Mouse (Mus musculus) E14TG2a.4 (cell line): ENCODE data around the gene Rbms3.

Experiments used
- CTCF ChIP-seq: conservative IDR thresholded peaks from 2 replicates; pipeline ENCODE4 v1.5.1; 2014; ENCODE audit warnings: low read length
- POU5F1 ChIP-seq: IDR thresholded peaks from 2 replicates; pipeline ENCODE4 v1.6.1; 2014; ENCODE audit warnings: low read length, borderline replicate concordance

GRCm38 (mm10) chr9:116956156-116956555, 673.6 kb downstream of the Rbms3 start:
- TF ChIP-seq CTCF = no peak
- TF ChIP-seq POU5F1 = no peak
